Mouse (Mus musculus) heart, postnatal 0 days (tissue): ENCODE measurements around the gene Sgms1.
A peak's percentile ranks its signal among the peaks of the same experiment; 100 is the strongest.

Experiments used
- CTCF ChIP-seq: IDR thresholded peaks from 2 replicates; pipeline ENCODE4 v1.5.1; 2016; ENCODE audit warnings: antibody characterized with exemption, control low read depth, low read depth
- EP300 ChIP-seq: IDR thresholded peaks from 2 replicates; pipeline ENCODE4 v1.6.1; 2016; ENCODE audit warnings: antibody characterized with exemption, low read depth

DNA sequence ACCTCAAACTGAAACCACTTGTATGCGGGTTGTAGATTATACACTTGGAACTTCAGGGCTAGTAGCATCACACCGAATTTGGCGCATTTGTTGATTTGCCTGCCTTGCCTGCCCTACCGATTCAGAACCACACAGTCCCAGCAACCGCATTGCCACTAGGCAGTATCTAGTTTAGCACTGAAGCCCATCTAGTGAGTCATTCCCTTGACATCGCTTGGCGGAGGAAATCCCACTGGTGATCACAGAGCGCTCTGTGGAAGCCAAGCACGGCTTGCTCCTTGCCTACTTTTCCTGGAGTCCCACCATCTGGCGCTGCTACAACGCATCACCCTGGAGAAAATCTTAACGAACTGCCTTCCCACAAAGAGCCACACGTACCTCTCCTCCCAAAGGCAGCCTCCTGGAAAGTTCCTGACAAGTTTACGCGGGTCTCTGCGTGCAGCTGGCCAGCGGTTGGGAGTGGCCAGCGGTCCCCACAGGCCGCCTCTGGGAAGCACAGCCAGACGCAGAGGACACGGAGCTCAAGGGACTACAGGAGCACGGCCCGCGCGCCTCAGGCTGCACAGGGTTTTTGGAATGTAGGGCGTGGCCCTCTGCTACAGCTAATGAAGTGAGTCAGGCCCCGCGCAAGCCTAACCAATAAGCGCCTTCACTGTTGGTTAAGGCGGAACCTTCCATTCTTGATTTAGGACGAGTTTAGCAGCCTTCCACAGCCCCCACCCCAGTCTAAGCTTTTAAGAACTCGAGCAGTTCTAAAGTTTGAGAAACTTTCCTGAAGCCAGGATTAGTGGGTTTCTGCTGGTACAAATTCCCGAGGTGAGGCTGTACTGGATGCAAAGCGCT, 178.8 kb downstream of the Sgms1 start:
- TF ChIP-seq CTCF (peak; percentile 39; the same call in 1 of the 2 replicates), EP300 (0 out of 2 replicates have a peak, but pooled peaks have one; percentile 72)
